Mouse (Mus musculus) olfactory bulb, adult 2 months (tissue): Measurements from ENCODE around the gene Rpusd3.

Source experiments
- CTCF ChIP-seq: fragments of 200-500 bp; IDR thresholded peaks from 2 replicates; pipeline ENCODE4 v1.5.1; 2012; ENCODE audit warnings: low read depth, mild to moderate bottlenecking, low read length, moderate library complexity; ENCODE audit not compliant: insufficient read depth
- POLR2A ChIP-seq: fragments of 200-500 bp; IDR thresholded peaks from 2 replicates; pipeline ENCODE4 v1.6.1; 2012; ENCODE audit warnings: mild to moderate bottlenecking, low read depth, low read length, moderate library complexity; ENCODE audit not compliant: insufficient read depth

GRCm38 (mm10) chr6:113438721-113439430 lies 19.7 kb upstream of the Rpusd3 start:
- no peak for TF ChIP-seq CTCF
- no peak for TF ChIP-seq POLR2A
